Mouse (Mus musculus): Measurements from ENCODE around the gene Tulp3. TPM values are rescaled to one million over a fixed set of nuclear protein-coding genes. Genes with fewer than 3 reads are reported as not detected.

Gene Tulp3
- polyA plus RNA-seq, 1 experiment from 2014 or later: 1.5 TPM

- Histone ChIP-seq H3K4me2 (no peak overlapping the region), H3K9ac (no peak overlapping the region), H3K4me3 (replicated peaks) (no peak overlapping the region), H3K9me3 (replicated peaks) (no peaks in the 10 kb centered on the region), H3K27me3 (no peaks in the 10 kb centered on the region), H3K4me1 (replicated peaks) (no peaks in the 10 kb centered on the region), H3K27ac (replicated peaks) (no peak overlapping the region), H3K36me3 (replicated peaks) (peaks cover 9% of the 10 kb centered on the region)
- ATAC-seq (ENCODE audit: insufficient read depth): no peak
- 56% methylated on average over 16 of the region's 16 CpGs for WGBS (ENCODE audit: insufficient replicate concordance)
These were observed 24.0 kb upstream of the Tulp3 start for GRCm38 (mm10) chr6:128379636-128380035.

- no peak overlapping the region for H3K9ac ChIP-seq
- ATAC-seq (ENCODE audit: insufficient read depth): no peak
- H3K4me2 ChIP-seq: no peak overlapping the region
- no peak overlapping the region for H3K27ac ChIP-seq (replicated peaks)
- H3K4me3 ChIP-seq (replicated peaks): no peak overlapping the region
- no peaks in the 10 kb centered on the region for H3K27me3 ChIP-seq
- no peaks in the 10 kb centered on the region for H3K9me3 ChIP-seq (replicated peaks)
- 74% methylated on average over 17 of the region's 17 CpGs for WGBS (ENCODE audit: insufficient replicate concordance)
- H3K4me1 ChIP-seq (replicated peaks): no peaks in the 10 kb centered on the region
- peaks cover 40% of the 10 kb centered on the region for H3K36me3 ChIP-seq (replicated peaks)
These were observed 20.9 kb upstream of the Tulp3 start for GRCm38 (mm10) chr6:128376371-128377085.

- Histone ChIP-seq H3K4me3 (replicated peaks) (no peak within 1 kb of the TSS), H3K9ac (no peak within 1 kb of the TSS), H3K27ac (replicated peaks) (no peak within 1 kb of the TSS), H3K27me3 (no peaks in the 10 kb centered on the region), H3K4me2 (no peak within 1 kb of the TSS), H3K9me3 (replicated peaks) (no peaks in the 10 kb centered on the region), H3K4me1 (replicated peaks) (no peaks in the 10 kb centered on the region), H3K36me3 (replicated peaks) (peaks cover 54% of the 10 kb centered on the region)
- ATAC-seq (ENCODE audit: insufficient read depth): no peak
- WGBS (ENCODE audit: insufficient replicate concordance): 62% methylated on average over 6 of the region's 6 CpGs
These were observed 19.5 kb upstream of the Tulp3 start, which contains the start of the genes Tex52 and Gm44596 for GRCm38 (mm10) chr6:128375192-128375591. Gene Tex52, plus strand, starts transcription at chr6:128375456. Gene Gm44596, plus strand, starts transcription at chr6:128375503.

DNA sequence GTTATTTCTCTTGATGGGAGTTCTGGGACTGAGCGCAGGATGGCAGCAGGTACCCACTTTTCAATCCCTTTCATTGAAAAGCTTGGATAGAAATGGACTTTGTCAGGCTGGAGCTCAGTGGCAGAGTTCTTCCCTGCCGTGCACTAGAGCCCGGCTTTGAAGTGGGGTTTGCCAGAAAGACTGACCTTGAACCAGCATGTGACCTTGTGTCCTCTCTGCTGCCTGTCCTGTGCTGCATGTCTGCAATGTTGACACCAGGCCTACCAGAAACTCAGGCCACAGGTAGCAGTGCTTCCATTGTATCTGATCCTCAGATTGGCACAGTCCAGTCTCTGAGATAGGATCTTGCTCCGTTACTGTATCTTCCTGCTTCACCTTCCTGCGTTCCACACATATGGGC lies 14.4 kb upstream of the Tulp3 start:
- peak; percentile 35; the same call in 1 of the 2 replicates for ATAC-seq (ENCODE audit: insufficient read depth)
- Histone ChIP-seq H3K9ac (no peak overlapping the region), H3K27me3 (no peaks in the 10 kb centered on the region), H3K9me3 (replicated peaks) (no peaks in the 10 kb centered on the region), H3K4me3 (replicated peaks) (no peak overlapping the region), H3K36me3 (replicated peaks) (peaks cover 95% of the 10 kb centered on the region), H3K4me2 (no peak overlapping the region), H3K4me1 (replicated peaks) (peaks cover 10% of the 10 kb centered on the region; the same call in 1 of the 2 replicates), H3K27ac (replicated peaks) (no peak overlapping the region)
- WGBS (ENCODE audit: insufficient replicate concordance): 77% methylated on average over 5 of the region's 5 CpGs

GRCm38 (mm10) chr6:128366466-128366865 lies 10.8 kb upstream of the Tulp3 start:
- H3K4me2 ChIP-seq: no peak overlapping the region
- no peak overlapping the region for H3K9ac ChIP-seq
- peaks cover 59% of the 10 kb centered on the region for H3K36me3 ChIP-seq (replicated peaks)
- ATAC-seq (ENCODE audit: insufficient read depth): no peak
- peaks cover 33% of the 10 kb centered on the region for H3K4me1 ChIP-seq (replicated peaks)
- no peaks in the 10 kb centered on the region for H3K27me3 ChIP-seq
- WGBS (ENCODE audit: insufficient replicate concordance): 89% methylated on average over 5 of the region's 5 CpGs
- no peaks in the 10 kb centered on the region for H3K9me3 ChIP-seq (replicated peaks)
- no peak overlapping the region for H3K27ac ChIP-seq (replicated peaks)
- no peak overlapping the region for H3K4me3 ChIP-seq (replicated peaks)

GRCm38 (mm10) chr6:128364721-128365120 lies 9.1 kb upstream of the Tulp3 start:
- Histone ChIP-seq H3K27ac (replicated peaks) (no peak overlapping the region), H3K9me3 (replicated peaks) (no peaks in the 10 kb centered on the region), H3K36me3 (replicated peaks) (peaks cover 51% of the 10 kb centered on the region), H3K4me1 (replicated peaks) (peaks cover 50% of the 10 kb centered on the region), H3K4me3 (replicated peaks) (peak overlapping the region; percentile 100; the same call in 1 of the 2 replicates), H3K4me2 (peak overlapping the region; percentile 32; the same call in 1 of the 2 replicates), H3K27me3 (no peaks in the 10 kb centered on the region), H3K9ac (no peak overlapping the region)
- ATAC-seq (ENCODE audit: insufficient read depth): no peak
- 72% methylated on average over 6 of the region's 6 CpGs for WGBS (ENCODE audit: insufficient replicate concordance)

- H3K4me2 ChIP-seq: peak overlapping the region; percentile 80
- H3K9ac ChIP-seq: peak overlapping the region; percentile 97
- H3K27ac ChIP-seq (replicated peaks): peak overlapping the region; percentile 95
- H3K4me1 ChIP-seq (replicated peaks): peaks cover 54% of the 10 kb centered on the region
- H3K4me3 ChIP-seq (replicated peaks): peak overlapping the region; percentile 100
- peak; percentile 38 for ATAC-seq (ENCODE audit: insufficient read depth)
- no peaks in the 10 kb centered on the region for H3K27me3 ChIP-seq
- no peaks in the 10 kb centered on the region for H3K9me3 ChIP-seq (replicated peaks)
- WGBS (ENCODE audit: insufficient replicate concordance): under 1% methylated on average over 28 of the region's 46 CpGs
- H3K36me3 ChIP-seq (replicated peaks): peaks cover 49% of the 10 kb centered on the region
These were observed 7.6 kb upstream of the Tulp3 start for GRCm38 (mm10) chr6:128363007-128363825.

DNA sequence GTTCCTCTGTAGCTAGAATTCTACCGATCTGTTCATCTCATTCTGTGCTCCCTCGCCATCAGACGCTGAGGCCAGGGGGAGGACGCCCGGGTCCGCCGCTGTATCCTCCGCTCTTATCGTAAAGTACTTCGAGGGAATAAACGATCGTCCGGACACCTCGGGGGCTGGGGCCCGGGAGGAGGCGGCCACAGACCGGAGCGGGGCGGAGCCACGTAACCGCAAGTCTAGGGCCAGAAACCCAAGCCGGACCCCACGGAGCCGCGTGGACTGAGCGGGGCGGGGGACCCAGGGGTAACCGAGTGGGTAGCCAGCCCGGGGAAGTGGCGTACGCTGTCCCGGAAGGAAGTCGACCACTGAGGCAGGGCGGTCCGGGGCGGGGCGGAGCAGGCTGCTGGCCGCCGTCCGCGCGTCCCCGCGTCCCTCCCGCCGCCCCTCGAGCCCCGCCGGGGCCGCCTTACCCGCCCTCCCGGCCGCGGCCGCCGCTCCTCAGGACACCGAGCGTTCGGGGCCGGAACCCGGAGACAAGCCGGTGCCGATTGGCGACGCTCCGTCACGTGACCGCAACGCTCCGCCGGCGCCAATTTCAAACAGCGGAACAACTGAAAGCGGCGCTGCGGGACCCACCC lies 6.8 kb upstream of the Tulp3 start, which contains the start of the genes Rhno1 and Foxm1:
Gene Rhno1, minus strand, starts transcription at position 531 of the 626 bp plus-strand sequence.
Gene Foxm1, plus strand, starts transcription at position 587 of the 626 bp plus-strand sequence.
- Histone ChIP-seq H3K4me1 (replicated peaks) (peaks cover 54% of the 10 kb centered on the region), H3K4me2 (peak within 1 kb of the TSS; percentile 80), H3K4me3 (replicated peaks) (peak within 1 kb of the TSS; percentile 100), H3K9ac (peak within 1 kb of the TSS; percentile 97), H3K27me3 (no peaks in the 10 kb centered on the region), H3K9me3 (replicated peaks) (no peaks in the 10 kb centered on the region), H3K36me3 (replicated peaks) (peaks cover 50% of the 10 kb centered on the region), H3K27ac (replicated peaks) (peak within 1 kb of the TSS; percentile 95)
- ATAC-seq (ENCODE audit: insufficient read depth): peak; percentile 91
- WGBS (ENCODE audit: insufficient replicate concordance): under 1% methylated on average over 75 of the region's 76 CpGs

DNA sequence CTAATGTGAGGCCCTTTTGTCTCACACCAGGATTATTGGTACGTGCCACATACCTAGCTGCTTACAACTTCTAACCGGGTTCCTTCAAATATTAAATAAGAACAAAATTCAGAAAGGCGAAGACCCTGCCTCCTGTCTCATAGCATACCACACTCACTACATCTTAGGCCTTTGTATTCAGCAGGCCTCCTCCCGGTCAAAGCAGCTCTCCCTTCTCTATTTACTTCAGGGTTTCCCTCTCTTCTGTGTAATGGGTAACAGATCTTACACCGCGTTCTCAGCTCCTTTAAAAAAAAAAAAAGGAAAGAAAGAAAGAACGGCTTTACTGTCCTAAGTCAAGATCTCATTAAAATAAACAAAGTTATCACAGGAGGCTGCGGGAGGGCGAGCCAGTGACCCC lies 6.2 kb upstream of the Tulp3 start:
- WGBS (ENCODE audit: insufficient replicate concordance): 13% methylated on average over 9 of the region's 9 CpGs

DNA sequence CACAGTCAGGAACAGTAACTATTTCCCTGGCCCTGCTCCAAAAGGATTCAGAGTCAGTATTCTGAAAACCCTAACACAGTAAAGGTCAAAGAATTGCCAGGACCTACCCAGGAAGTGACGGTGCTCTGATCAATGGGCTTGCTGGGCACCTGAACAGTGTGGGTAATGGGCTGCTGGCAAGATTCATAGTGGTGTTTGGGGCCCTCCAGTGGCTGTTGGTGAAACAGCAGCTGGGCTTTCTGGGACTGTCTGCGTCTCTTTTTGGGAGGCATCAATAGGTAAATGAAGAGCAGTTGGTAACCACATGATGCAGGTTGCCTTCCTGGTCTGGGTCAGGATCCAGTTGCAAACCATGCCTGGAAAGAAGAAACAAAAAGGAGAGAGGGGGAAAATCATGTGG lies 3.3 kb upstream of the Tulp3 start:
- peaks cover 56% of the 10 kb centered on the region for H3K4me1 ChIP-seq (replicated peaks)
- ATAC-seq (ENCODE audit: insufficient read depth): no peak
- peaks cover 16% of the 10 kb centered on the region for H3K27me3 ChIP-seq
- H3K4me2 ChIP-seq: no peak overlapping the region
- H3K9ac ChIP-seq: no peak overlapping the region
- H3K36me3 ChIP-seq (replicated peaks): peaks cover 41% of the 10 kb centered on the region
- no peak overlapping the region for H3K27ac ChIP-seq (replicated peaks)
- H3K4me3 ChIP-seq (replicated peaks): no peak overlapping the region
- WGBS (ENCODE audit: insufficient replicate concordance): 44% methylated on average over 2 of the region's 2 CpGs
- no peaks in the 10 kb centered on the region for H3K9me3 ChIP-seq (replicated peaks)

More for the DNA sequence above, 6.2 kb upstream of the Tulp3 start:
- H3K27ac ChIP-seq (replicated peaks): peak overlapping the region; percentile 95
- no peaks in the 10 kb centered on the region for H3K9me3 ChIP-seq (replicated peaks)
- no peak for ATAC-seq (ENCODE audit: insufficient read depth)
- H3K9ac ChIP-seq: peak overlapping the region; percentile 97
- no peaks in the 10 kb centered on the region for H3K27me3 ChIP-seq
- peaks cover 54% of the 10 kb centered on the region for H3K4me1 ChIP-seq (replicated peaks)
- H3K4me2 ChIP-seq: peak overlapping the region; percentile 80
- peaks cover 50% of the 10 kb centered on the region for H3K36me3 ChIP-seq (replicated peaks)
- peak overlapping the region; percentile 100 for H3K4me3 ChIP-seq (replicated peaks)
